Mouse (Mus musculus) spleen, postnatal 4 days (tissue): ENCODE data around the gene Man2a1.
"Not testable (repeated sequence)": the region's sequence is repeated elsewhere in the genome, so short reads cannot be mapped to it uniquely, and the experiment has no call there.

Experiments
- DNase-seq, 2 experiments: peaks; one replicate each; pipeline ENCODE4 v3.0.0; 2022; ENCODE audit warnings: low spot score in 2 of 2

Gene Man2a1

GRCm38 (mm10) chr17:64754142-64754863 is 153.8 kb downstream of the Man2a1 start:
- peak in 1 of 2 experiments; percentile 20 for DNase-seq

DNA sequence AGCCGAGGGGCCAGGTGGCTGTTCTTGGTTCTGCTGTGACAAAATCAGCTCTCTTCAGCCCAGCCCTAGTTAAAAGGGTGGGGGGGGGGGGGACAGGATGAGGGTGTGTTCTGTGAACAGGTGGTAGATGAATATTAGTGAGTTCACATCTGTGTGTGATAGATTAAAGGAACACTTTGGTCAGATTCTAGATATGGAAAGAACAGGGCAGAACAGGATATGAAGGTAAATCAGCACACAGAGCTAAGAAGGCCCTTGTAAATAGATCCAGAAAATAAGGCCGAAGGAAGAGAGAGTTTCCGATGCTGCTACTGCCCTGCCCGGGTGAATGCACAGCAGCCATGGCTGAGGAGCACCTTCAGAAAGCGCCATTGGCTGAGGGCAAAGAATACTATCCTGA is 154.7 kb downstream of the Man2a1 start:
- no peak for DNase-seq

- not testable (repeated sequence) for DNase-seq
Observed at GRCm38 (mm10) chr17:64762651-64763050, 162.1 kb downstream of the Man2a1 start.

DNA sequence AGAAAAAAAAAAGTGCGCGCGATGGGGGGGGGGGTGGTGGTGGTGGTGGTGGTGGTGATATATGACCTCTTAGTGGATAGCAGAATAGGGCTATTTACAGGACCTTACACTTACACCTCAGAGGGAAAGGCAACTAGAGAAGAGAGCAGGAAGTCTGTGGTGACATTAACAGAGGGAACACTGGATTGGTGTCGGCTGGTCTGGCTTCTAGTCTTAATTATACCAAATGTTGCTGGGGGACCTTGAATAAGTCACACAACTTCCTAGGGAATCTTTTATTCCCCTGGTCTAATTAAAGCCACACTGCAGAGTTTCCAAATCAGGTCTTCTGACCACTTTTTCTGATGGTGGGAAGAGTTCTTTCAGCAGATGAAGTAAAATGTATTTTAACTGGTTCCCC is 163.0 kb downstream of the Man2a1 start:
- DNase-seq = no peak

- no peak for DNase-seq
Observed at GRCm38 (mm10) chr17:64764175-64765122, 163.9 kb downstream of the Man2a1 start.

DNA sequence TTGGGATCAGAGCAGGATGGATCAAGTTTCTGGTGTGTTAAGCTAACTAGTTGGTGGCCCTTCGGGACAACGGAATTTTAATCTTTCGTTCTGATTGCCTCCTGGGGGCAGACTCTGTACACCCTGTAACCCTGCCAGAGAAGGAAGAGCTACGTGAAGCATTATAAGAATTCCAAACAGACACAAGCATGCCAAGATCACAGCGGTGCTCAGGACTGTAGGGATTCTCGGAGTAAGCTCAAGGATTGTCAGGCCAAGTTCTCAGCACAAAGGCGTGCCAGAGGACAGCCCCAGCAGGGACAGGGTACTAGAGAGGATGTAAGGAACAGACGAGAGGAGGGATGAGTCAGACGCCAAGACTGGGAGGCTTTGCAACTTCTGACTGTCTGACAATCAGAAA is 164.8 kb downstream of the Man2a1 start:
- DNase-seq = no peak

DNA sequence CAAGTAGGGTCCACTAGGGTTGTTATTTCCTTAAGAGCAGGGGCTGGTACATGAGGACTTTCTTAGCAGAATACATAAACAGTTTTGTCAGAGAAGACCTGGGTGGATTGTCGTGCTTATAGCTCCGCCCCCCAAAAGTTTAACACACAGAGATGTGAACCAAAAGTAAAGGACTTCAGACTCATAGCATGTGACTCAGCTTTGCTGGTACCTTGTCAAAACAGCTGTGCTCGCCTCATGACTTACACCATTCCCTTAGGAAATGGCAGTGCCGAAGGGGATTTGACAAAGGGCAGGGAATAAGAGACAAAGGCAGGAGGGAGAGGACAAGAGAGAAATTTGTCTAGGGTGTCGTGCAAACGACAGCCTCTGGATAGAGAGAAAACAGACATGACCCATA is 166.0 kb downstream of the Man2a1 start:
- no peak for DNase-seq

DNA sequence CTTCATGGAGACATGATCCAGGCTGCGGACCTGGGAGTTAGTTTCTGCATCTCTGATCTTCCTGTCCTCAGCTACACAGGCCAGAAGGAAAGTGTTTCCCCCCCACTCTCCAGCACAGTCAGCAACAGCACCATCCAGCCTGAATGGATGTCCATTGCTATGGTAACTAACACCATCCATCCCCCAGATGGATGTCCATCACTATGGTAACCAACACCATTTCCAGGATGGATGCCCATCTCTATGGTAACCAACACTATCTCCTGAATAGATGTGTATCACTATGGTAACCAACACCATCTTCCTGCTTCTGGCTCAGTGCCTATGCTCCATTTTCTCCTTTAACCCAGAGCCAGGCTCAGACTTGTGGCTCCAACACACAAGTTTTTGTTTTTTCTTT is 169.7 kb downstream of the Man2a1 start:
- DNase-seq = no peak

DNA sequence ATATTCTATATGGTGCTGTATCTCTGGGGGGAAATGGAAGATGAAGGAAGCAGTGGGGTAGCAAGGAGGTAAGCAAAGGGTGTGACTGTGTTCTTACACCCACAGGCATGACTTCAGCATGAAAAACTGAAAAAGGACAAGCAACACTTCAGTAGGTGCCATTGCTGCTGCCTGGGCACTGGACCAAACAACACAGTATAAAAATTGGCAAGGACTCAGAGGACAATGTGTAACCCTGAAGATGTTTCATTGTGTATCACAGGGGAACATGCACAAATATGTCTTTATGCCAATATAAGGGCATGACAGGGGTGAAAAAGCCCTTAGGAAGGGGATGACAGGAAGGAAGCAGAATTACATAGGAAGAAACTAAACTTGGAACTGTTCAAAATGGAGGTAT is 172.1 kb downstream of the Man2a1 start:
- DNase-seq = no peak

GRCm38 (mm10) chr17:64774218-64774617 is 173.7 kb downstream of the Man2a1 start:
- DNase-seq = no peak

GRCm38 (mm10) chr17:64778300-64778699 is 177.8 kb downstream of the Man2a1 start:
- DNase-seq = no peak

- no peak for DNase-seq
Observed at GRCm38 (mm10) chr17:64778756-64779155, 178.2 kb downstream of the Man2a1 start.

DNA sequence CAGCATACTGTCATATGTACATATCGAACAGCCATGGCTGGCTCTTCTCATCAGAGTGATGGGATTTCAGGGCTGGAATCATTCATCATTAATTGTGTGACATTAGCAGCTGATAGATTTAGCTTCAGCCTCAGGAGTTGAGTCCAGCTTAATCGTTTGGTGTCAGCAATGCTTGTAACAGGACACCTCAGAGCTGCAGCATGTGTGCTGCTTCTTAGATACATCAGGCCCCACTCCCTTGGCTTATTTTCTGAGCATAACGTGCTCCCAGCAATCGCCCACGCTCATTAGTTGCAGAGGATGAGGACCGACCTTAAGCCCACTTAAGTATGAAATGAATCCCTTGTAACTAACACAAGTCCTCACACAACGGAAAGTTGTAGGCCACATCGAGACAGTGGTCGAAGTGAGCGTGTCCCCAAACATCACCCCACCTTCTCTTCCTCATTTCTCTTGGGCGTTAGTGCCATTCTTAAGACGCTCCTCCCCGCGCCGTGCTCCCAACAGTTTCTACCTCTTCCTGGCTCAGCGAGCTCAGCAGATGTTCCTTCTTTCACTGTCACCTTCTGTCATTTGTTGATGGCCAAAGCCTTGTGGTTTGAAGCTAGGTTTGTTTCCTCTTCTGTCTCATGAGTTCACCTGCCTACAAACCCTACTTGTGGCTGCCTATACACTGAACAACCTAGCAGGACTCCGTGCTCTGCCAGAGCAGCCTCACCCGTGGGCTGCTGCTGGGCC is 180.4 kb downstream of the Man2a1 start:
- DNase-seq = no peak

- no peak for DNase-seq
Observed at GRCm38 (mm10) chr17:64782307-64782706, 181.8 kb downstream of the Man2a1 start.

GRCm38 (mm10) chr17:64785961-64786360 is 185.4 kb downstream of the Man2a1 start:
- no peak for DNase-seq

GRCm38 (mm10) chr17:64788301-64788700 is 187.8 kb downstream of the Man2a1 start:
- DNase-seq = no peak

- DNase-seq = no peak
Observed at GRCm38 (mm10) chr17:64789175-64789574, 188.6 kb downstream of the Man2a1 start.

- no peak for DNase-seq
Observed at GRCm38 (mm10) chr17:64792076-64792475, 191.5 kb downstream of the Man2a1 start.

- no peak for DNase-seq
Observed at GRCm38 (mm10) chr17:64792623-64793022, 192.1 kb downstream of the Man2a1 start.

GRCm38 (mm10) chr17:64802168-64802955 is 201.8 kb downstream of the Man2a1 start:
- DNase-seq = no peak

DNA sequence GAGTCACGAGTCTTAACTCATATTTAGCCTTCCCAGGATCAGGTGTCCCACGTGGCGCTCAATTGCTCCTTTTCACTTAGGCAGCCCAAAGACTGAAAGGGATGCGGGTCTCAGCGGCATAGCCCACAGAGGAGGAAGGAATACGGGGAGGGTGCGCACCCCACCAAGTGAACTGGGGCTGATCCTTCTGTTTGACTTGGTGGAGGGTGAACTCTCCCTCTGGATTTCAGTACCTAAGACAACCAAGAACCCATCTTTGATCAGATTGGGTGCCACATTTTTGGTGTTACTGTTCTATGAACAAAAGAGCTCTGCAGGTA is 202.4 kb downstream of the Man2a1 start:
- DNase-seq = no peak
